Mouse (Mus musculus): ENCODE data around the gene Plscr1.

Gene Plscr1

GRCm38 (mm10) chr9:92249447-92249852, at the start of gene Plscr1:
Gene Plscr1 (plus strand): TSS chr9:92249750.
- DNase-seq (ENCODE audit: low spot score), result no peak

GRCm38 (mm10) chr9:92204397-92204796, 45.2 kb upstream of the Plscr1 start:
- DNase-seq (ENCODE audit: low spot score), result no peak

- no peak for DNase-seq (ENCODE audit: low spot score)
Observed at GRCm38 (mm10) chr9:92207307-92207706, 42.2 kb upstream of the Plscr1 start.

- DNase-seq (ENCODE audit: low spot score), result no peak
Observed at GRCm38 (mm10) chr9:92207757-92208156, 41.8 kb upstream of the Plscr1 start.

GRCm38 (mm10) chr9:92209850-92210249, 39.7 kb upstream of the Plscr1 start:
- no peak for DNase-seq (ENCODE audit: low spot score)

GRCm38 (mm10) chr9:92210386-92210967, 39.1 kb upstream of the Plscr1 start:
- DNase-seq (ENCODE audit: low spot score), result no peak

- no peak for DNase-seq (ENCODE audit: low spot score)
Observed at GRCm38 (mm10) chr9:92211048-92211447, 38.5 kb upstream of the Plscr1 start.

GRCm38 (mm10) chr9:92217484-92217883, 32.1 kb upstream of the Plscr1 start:
- DNase-seq (ENCODE audit: low spot score), result no peak

- no peak for DNase-seq (ENCODE audit: low spot score)
Observed at GRCm38 (mm10) chr9:92217896-92218295, 31.7 kb upstream of the Plscr1 start.

GRCm38 (mm10) chr9:92220151-92220550, 29.4 kb upstream of the Plscr1 start:
- DNase-seq (ENCODE audit: low spot score), result no peak

- no peak for DNase-seq (ENCODE audit: low spot score)
Observed at GRCm38 (mm10) chr9:92221480-92221879, 28.1 kb upstream of the Plscr1 start.

- DNase-seq (ENCODE audit: low spot score), result no peak
Observed at GRCm38 (mm10) chr9:92224598-92225231, 24.8 kb upstream of the Plscr1 start.

- no peak for DNase-seq (ENCODE audit: low spot score)
Observed at GRCm38 (mm10) chr9:92226127-92226655, 23.4 kb upstream of the Plscr1 start.

GRCm38 (mm10) chr9:92226795-92227194, 22.8 kb upstream of the Plscr1 start:
- no peak for DNase-seq (ENCODE audit: low spot score)

- DNase-seq (ENCODE audit: low spot score), result no peak
Observed at GRCm38 (mm10) chr9:92228867-92229832, 20.4 kb upstream of the Plscr1 start.

GRCm38 (mm10) chr9:92229833-92230205, 19.7 kb upstream of the Plscr1 start:
- DNase-seq (ENCODE audit: low spot score), result no peak

- DNase-seq (ENCODE audit: low spot score), result no peak
Observed at GRCm38 (mm10) chr9:92234901-92235458, 14.6 kb upstream of the Plscr1 start.

GRCm38 (mm10) chr9:92248773-92249446, 640 bp upstream of the Plscr1 start:
- DNase-seq (ENCODE audit: low spot score), result no peak

GRCm38 (mm10) chr9:92249987-92250772, 630 bp downstream of the Plscr1 start:
- DNase-seq (ENCODE audit: low spot score), result peak; percentile 13

- no peak for DNase-seq (ENCODE audit: low spot score)
Observed at GRCm38 (mm10) chr9:92252718-92253117, 3.2 kb downstream of the Plscr1 start.
